Mouse (Mus musculus): Measurements from ENCODE around the gene Txlnb. TPM values are rescaled to one million over a fixed set of nuclear protein-coding genes. Genes with fewer than 3 reads are reported as not detected.

The Txlnb gene
- not detected for polyA plus RNA-seq (2017; shearing (Covaris generic))

GRCm38 (mm10) chr10:17795767-17796631 lies at the start of gene Txlnb:
Gene Txlnb (plus strand): TSS chr10:17796226.

Other genes starting within 250 kb of the Txlnb start
- gene Cited2, start 73.0 kb upstream of the Txlnb start, polyA plus RNA-seq (2017; shearing (Covaris generic)): 145 TPM
- gene Heca, start 151.8 kb downstream of the Txlnb start, polyA plus RNA-seq (2017; shearing (Covaris generic)): 170 TPM
- gene Abracl, start 227.1 kb downstream of the Txlnb start, polyA plus RNA-seq (2017; shearing (Covaris generic)): 240 TPM